Mouse (Mus musculus): ENCODE data around the gene Rpl28. TPM values are rescaled to one million over a fixed set of nuclear protein-coding genes. Genes with fewer than 3 reads are reported as not detected.
A peak's percentile ranks its signal among the peaks of the same experiment; 100 is the strongest.
"Not testable (repeated sequence)": the region's sequence is repeated elsewhere in the genome, so short reads cannot be mapped to it uniquely, and the experiment has no call there.

The Rpl28 gene
- total RNA-seq, 4 experiments from 2014 or later: 453 to 560 (median 508) TPM

DNA sequence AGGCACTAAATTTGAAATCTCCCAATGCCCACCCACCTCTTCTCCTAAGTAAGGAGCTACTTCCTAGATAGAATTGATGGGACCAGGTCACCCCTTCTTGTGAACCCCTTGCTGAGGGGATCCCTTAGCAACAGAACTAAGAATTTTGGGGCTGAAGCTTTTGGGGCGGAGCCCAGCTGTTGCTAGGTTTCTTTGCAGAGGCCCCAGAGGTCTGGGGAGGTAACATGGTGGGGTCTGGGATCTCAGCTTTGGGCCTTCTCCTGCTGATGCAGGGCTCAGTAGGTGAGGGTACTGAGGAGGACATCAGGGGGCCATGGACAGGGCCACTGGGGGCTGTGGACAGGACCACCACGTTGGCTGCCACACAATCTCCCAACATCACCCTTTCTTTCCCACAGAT, 9.9 kb upstream of the Rpl28 start, which contains the start of the genes Il11 and Tmem190:
Il11 (minus strand) TSS at position 101 of the 400 bp plus-strand sequence.
Tmem190 (plus strand) TSS at position 179 of the 400 bp plus-strand sequence.
- DNase-seq (ENCODE audit: low spot score): no peak

DNA sequence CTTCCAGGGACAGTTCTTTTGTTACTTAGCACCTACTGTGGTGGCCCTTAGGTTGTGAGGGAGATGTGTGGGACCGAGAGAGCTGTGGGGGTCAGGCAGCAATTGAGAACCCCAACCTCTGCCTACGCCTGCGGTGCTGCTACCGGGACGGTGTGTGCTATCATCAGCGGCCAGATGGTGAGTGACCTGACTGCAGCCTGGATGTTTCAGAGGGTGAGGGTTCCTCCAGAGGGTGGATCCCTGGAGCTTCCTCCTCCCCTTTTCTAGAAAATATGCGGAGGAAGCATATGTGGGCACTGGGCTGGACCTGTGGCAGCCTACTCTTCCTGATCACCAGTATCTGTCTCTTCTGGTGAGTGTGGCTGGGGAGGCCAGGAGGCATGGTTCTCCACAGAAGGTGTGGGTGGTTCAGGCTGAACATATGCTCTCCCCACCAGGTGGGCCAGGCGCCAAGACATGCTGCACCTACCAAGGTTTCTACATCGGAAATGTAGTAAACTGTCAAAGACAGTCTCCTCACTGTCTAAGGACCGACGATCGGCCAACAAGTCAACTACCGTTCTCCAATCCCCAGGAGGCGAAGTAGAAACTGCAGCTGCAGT, 8.9 kb upstream of the Rpl28 start:
- no peak for DNase-seq (ENCODE audit: low spot score)

DNA sequence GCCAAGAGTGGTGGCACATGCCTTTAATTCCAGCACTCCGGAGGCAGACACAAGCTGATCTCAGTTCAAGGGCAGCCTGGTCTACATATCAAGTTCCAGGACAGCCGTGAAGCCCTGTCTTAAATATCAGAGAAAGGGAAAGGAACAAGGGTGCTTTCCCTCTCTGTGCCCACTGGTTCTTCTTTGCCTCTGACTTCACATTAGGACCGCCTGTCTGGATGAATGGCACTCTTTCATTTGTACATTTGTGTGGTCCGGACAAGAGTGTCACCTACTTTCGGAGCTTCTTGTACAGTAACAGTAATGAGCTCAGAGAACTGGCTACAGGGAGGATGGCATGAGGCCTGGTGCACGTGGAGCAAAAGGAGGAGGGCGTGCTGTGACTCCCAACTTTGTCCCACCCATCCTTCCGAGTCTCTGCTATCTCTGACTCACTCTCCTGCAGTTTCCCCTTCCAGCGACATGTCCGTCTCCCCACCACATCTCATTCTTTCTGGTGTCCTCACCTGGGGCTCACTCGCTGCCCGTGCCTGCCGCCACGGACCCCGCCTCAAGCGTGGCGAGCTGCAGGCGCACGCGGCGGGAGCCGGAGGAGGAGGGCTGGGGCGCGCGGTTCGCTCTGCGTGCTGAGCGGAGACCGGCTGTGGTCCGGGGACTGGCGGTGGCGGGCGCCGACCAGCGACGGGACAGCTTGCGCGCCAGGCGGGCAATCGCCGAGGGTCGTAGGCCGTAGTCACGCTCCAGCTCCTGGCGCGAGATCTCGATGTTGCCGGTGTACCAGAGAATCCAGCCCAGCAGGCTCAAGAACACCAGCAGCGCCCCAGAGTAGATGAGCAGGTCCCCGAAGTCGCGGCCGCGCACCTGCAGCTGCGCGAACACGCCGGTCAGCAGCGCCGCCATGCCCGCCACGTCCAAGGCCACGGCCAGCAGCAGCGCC, 3.9 kb upstream of the Rpl28 start:
- DNase-seq (ENCODE audit: low spot score): peak; percentile 19

DNA sequence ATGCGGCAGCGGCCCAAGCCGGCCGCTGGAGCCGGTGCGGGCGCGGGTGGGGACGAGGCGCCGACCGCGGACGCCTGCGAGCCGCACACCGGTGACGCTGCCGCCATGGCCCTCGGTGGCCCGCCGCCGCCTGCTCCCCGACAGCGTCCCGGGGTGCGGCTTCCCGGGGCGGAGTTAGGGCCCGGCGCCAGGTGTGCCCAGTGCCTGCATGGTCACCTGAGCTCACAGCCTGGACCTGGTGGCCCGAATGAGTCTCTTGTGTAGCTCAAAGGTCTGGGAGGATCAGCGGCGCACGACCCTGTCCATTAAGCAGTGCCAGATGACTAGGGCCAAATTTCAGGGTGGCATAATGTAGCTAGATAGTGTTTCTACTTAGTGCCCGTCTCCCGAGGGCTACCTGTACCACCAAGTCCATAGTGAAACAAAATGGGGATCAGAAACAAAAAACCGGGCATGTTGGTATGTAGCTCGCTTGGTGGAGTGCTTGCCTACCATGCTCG, 3.2 kb upstream of the Rpl28 start, which contains the start of gene Tmem238:
Tmem238 (minus strand) TSS at position 221 of the 500 bp plus-strand sequence.
- no peak for DNase-seq (ENCODE audit: low spot score)

DNA sequence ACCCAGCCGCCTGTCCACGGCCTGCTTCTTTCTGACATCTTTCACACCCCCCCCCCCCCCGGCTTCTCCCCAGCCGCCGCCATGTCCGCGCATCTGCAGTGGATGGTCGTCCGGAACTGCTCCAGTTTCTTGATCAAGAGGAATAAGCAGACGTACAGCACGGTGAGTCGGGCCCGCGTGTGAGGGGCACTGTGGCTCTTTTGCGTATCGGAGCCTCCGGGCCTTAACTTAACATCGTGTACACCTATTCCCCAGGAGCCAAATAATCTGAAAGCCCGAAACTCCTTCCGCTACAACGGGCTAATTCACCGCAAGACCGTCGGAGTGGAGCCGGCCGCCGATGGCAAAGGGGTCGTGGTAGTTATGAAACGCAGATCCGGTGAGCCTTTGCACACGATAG, 574 bp downstream of the Rpl28 start:
- not testable (repeated sequence) for DNase-seq (ENCODE audit: low spot score)

DNA sequence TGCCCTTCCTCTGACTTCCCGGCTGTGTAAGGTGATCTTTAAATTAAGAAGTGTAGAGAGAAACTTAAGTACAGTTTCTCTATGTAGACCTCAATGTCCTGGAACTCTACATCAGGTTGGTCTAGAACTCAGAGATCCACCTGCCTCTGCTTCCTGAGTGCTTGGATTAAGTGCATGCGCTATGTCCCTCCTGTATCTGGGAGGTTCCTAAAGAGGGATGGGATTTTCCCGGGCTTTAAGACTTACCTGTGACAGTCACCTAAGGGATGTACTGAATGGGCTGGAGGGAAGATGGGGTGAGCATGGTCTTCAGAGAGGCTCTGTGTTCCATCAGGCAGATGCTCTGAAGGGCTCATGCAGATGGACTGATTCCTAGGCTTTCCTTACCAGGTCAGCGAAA, 1.0 kb downstream of the Rpl28 start:
- no peak for DNase-seq (ENCODE audit: low spot score)

DNA sequence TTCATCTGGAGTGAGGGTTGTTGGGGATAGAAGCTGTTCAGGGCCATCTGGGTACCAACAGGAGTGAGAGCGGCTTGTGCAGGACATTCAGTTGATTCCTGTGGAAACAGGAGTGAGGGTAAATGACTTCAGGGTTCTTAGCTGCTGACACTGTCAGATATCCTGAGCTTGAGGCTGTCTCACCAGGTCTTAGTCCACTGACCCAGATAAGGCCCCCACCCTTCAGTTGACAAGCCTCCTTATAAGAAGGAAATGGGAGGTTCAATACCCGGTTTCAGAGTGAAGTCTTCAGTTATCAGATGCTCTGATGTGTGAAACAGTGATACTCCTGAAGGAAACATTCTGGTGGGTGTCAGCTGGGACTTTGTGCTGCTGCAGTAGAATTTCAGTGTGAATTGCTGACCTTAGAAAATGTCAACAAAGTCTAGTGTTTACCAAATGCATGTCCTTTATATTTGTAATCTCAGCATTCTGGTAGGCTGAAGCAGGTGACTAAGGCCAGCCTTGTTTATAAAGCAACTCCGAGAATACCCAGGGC, 2.0 kb downstream of the Rpl28 start:
- no peak for DNase-seq (ENCODE audit: low spot score)

DNA sequence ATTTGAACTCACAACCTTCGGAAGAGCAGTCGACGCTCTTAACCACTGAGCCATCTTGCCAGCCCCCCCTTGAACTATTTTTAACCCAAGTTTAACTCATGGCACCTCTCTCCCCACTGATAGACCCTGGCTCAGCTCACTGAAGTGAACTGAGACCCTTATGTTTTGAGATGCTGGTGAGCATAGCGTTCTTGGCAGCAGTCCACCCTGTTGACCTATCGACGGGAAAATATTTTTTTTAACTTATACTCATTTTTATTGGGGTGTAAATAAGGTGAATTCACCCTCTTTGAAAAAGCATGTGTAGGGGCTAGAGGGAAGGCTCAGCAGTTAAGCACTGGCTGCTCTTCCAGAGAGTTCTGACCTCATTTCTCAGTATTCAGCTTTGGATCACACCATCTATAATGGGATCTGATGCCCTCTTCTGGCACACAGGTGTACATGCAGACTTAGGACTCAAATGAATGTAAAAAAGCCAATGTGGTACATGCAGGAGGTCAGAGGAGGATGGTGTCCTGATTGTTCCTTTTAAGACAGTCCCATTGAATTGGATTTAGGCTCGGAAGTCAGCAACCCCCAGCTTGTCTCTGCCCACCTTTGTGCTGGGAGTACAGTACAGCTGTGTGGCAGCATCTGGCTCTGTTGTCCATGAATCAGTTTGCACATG, 3.2 kb downstream of the Rpl28 start:
- peak; percentile 21 for DNase-seq (ENCODE audit: low spot score)

DNA sequence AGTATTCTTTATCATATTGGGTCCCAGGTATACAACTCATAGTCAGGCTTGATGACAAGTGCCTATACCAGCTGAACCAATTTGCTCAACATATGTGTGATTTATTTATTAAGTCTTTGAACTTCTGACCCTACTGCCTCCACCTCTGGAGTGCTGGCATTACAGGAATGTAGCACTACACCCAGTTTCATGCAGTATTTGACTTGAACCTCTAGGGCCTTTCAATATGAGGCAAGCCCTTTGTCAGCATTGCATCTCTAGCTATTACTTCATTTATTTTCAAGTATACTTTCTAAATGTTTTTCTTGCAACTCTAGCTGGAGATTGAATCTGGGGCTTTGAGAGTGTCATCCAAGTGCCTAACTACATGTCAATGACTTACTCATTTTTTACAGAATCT, 9.6 kb downstream of the Rpl28 start:
- no peak for DNase-seq (ENCODE audit: low spot score)

DNA sequence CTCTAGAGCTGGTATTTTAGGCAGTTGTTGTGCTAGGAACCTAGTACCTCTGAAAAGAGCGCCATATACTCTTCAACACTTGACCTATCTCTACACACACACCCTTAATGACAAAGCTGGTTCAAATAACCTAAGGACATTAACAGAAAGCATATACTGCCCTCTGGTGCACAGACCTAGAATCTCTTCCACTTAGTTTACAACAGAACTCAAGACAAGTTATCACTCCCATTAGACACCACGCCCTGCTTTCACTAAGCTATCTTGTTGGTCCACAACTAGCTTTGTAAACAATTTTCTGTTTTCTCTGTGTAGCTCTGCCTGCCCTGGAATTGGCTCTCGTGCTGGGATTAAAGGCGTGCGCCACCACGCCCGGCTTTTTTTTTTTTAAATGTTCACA, 14.0 kb downstream of the Rpl28 start:
- peak; percentile 41 for DNase-seq (ENCODE audit: low spot score)

DNA sequence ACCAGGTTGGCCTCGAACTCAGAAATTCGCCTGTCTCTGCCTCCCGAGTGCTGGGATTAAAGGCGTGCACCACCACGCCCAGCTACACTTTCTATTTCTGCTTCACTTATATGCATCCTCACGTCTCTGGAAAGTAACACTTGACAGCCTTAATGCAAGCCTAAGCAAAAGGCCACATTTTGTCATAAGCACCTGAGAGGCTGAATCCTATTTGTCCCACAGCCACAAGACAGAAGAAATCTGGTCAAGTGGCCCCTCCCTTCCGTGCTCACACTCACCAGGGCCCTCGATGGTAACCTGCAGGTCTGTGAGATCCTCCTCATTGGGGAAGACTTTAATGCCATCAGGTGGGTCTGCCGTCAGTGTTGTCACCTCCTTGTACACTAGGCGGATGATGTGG, 18.5 kb downstream of the Rpl28 start:
- not testable (repeated sequence) for DNase-seq (ENCODE audit: low spot score)

DNA sequence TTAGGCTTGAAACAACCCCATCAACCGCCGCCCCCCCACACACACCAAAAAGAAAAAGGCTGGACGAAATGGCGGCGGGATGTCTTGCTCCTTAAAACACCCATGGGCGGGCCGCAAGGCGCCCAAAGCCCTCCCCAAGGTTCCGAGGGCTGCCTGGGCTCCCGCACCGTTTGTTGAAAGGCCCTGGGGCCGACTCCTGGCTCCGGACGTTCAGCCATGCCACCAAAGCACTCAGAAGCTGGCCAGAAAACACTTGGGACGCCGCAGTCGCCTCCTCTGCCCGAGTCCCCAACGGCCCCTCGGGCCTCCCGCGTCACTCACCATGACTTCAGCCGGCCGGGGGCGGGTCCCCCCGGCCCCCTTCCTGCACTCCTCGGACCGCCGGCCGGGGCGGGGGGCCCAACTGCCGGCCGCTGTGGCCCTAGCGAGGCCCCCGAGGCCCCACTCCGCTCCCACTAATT, 19.2 kb downstream of the Rpl28 start:
- DNase-seq (ENCODE audit: low spot score): no peak

DNA sequence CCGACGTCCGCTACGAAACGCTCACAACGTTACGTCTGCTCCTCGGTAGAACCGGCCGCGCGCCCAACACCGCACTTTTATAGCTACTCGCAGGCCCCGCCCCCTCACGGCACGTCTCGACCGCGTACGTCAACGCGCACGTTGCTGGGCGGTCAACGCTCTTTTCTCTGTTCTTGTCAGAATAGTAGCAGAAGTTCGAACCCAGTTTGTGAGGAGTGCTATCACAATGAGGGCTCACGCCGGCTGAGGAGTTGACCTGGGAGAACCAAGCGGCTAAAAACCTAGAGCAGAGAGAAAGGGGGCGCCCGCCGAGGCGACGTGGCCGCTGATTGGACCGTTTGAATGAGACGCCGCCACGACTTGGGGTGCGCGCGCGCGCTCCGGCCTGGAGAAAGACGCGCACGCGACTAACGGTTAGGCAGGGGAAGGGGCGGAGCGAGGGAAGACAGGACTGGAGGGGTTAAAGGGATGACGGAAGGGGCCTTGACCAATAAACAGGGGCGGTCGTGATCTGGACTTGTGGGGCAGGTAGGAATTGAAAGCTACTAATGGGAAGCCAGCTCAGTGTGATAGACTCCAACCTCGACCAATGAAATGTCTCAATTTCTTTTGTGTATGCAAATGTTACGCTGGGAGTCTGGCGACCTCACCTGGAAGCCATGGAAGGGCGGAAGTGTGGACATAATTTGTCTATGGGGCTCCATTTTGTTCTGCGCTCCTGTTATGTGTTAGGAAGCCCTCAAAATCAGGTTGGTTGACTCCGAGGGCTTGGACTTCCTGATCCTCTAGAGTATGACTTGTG, 19.8 kb downstream of the Rpl28 start, which contains the start of gene Ube2s:
Ube2s (minus strand) TSS at position 288 of the 802 bp plus-strand sequence.
- peak; percentile 99 for DNase-seq (ENCODE audit: low spot score)

DNA sequence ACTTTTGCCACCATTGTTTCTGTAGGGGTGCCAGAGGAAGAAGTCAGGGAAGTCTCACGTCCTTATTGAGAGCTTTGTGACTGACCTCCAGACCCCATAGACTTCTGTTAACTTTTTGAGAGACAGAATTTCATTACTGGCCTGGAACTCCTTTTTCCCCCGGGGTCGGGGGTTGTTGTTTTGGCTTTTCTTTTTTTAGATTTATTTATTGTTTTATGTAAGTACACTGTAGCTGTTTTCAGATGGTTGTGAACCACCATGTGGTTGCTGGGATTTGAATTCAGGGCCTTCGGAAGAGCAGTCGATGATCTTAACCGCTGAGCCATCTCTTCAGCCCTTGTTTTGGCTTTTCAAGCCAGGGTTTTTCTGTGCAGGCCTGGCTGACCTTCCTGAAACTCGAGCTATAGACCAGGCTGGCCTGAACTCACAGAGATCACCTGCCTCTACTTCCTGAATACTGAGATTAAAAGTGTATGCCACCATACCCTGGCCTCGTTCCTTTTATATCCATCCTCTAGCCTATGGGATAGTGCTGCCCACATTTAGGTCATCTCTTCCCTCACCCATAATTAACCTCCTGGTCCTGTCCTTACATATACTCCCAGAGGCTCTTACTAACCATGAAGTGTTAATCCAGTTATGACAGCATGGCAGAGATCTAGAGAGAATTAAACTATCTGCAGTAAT, 20.6 kb downstream of the Rpl28 start:
- DNase-seq (ENCODE audit: low spot score): no peak

DNA sequence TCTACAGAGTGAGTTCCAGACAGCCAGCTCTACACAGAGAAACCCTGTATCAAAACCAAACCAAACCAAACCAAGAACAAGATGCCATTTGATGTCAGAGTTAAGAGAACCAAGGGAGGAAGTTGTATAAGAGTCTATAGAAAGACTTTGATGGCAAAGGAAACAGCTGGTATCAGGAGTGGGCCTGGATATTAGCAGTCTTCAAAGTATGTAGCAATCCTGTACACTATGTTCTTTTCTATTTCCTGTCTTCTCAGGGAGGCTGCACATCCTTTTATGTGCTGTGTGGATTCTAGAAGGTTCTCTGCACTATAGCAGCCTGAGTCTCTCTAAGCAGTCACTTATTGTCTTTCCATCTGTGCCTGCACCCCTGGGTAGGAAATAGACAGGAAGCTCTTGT, 23.9 kb downstream of the Rpl28 start:
- DNase-seq (ENCODE audit: low spot score): no peak

DNA sequence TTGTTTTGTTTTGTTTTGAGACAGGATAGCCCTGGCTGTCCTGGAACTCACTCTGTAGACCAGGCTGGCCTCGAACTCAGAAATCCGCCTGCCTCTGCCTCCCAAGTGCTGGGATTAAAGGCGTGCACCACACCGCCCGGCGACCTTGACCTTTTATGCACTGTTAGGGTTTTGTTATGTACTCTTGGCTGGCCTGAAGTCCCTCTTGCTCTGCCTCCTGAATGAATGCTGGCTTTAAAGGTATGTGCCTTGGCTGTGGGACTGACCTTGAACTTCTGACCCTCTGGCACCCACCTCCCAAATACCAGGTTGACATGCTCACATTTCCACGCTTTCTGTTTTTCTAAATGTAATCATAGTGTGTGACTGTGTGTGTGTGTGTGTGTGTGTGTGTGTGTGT, 28.3 kb downstream of the Rpl28 start:
- DNase-seq (ENCODE audit: low spot score): not testable (repeated sequence)

DNA sequence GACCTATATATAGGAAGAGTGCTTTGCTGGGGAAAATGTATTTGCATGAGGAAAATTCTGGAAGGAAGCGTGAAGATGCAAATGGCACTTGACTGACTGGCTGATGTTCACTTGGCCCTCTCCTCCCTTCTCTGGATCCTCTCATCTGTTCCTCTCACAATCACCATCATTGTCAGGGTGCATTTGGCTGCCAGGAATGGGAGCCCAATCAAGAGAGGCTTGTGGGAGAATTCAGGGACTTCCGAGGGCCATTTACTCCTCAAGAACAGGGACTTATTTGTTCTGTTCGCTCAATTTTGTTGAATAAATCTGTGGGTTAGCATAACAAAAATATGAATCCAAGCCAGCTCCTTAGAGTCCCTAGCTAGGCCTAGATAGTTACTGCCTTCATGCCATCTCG, 29.0 kb downstream of the Rpl28 start:
- DNase-seq (ENCODE audit: low spot score): no peak

DNA sequence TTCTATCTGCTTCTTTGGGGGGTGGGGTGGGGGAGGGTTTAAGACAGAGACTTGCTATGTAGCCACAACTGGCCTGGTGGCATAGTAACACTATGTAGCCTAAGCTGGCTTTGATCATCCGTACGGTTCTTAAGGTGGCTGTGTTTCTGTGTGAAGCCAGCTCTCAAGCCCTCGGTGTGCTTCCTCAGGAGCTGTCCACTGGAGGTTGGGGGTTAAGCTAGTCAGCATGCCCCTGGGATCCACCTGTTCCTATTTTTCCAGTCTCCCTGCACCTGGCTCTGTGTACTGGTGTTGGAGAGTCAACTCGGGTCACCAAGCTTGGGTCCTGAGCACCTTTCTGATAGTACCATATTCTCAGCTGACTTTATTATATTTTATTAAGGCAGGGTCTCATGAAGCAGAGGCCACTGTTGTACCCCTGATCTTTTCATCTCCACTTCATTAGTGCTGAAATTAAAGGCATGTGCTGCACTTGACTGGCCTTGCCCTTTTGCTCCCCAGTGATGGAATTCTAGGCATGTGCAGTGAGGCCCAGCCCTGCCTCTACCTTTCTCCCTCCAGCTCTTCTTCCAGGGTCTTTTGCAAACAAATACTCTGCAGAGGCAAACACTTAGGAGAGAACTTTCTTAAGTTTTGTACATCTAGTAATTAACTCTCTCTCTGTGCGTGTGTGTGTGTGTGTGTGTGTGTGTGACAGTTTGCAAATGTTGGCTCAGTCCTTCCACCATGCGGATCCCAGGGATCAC, 29.7 kb downstream of the Rpl28 start:
- no peak for DNase-seq (ENCODE audit: low spot score)

DNA sequence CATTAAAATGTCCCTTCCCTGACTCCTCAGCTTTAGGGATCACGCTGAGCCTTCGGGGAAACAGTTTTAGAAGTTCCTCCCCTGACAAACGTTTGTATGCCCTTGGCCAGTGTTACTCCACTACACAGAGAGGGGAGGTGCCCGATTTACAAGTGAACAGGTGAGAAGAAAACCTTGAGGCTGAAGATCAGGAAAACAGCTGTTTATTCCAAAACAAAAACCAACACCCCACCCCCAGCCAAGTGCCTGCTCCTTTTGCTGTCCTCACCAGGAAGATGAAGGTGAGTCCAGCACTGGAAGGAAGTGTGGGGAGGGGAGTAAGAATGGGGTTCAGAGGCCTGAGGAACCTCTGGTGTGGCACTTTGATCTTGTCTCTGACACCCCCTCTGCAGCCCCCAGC, 32.7 kb downstream of the Rpl28 start:
- DNase-seq (ENCODE audit: low spot score): no peak

Data from heart, adult 8-10 months (tissue).